Mouse (Mus musculus) embryonic fibroblast, embryonic 13.5 days (primary cell): ENCODE data around the gene Ank3. TPM values are rescaled to one million over a fixed set of nuclear protein-coding genes. Genes with fewer than 3 reads are reported as not detected.

Experiments
- H3K27ac ChIP-seq: 2 replicates; pipeline ENCODE4 v1.5.1; 2012; ENCODE audit warnings: low read length, control low read depth, inconsistent platforms; ENCODE audit not compliant: insufficient read depth
- H3K4me1 ChIP-seq: 2 replicates; pipeline ENCODE4 v1.6.1; 2011; ENCODE audit warnings: low read length; ENCODE audit not compliant: control insufficient read depth, insufficient read depth
- H3K4me3 ChIP-seq: 2 replicates; pipeline ENCODE4 v1.5.1; 2011; ENCODE audit warnings: mild to moderate bottlenecking, control low read depth, low read length; ENCODE audit not compliant: insufficient read depth
- CTCF ChIP-seq: IDR thresholded peaks from 2 replicates; pipeline ENCODE4 v1.5.1; 2011; ENCODE audit warnings: mild to moderate bottlenecking, control low read depth, low read length, moderate library complexity, borderline replicate concordance; ENCODE audit not compliant: insufficient read depth
- POLR2A ChIP-seq: IDR thresholded peaks from 2 replicates; pipeline ENCODE4 v1.6.1; 2011; ENCODE audit warnings: low read depth, mild to moderate bottlenecking, control low read depth, low read length, moderate library complexity
- polyA plus RNA-seq: library from polyadenylated mRNA; stranded (reverse); fragments of >200 nt; gene quantifications from 2 replicates; pipeline ENCODE4 v1.2.4, GENCODE M21; 2011; ENCODE audit warnings: low read depth; ENCODE audit not compliant: missing spikeins, insufficient read length

The Ank3 gene
- polyA plus RNA-seq, 1 experiment, result 21.6 TPM

DNA sequence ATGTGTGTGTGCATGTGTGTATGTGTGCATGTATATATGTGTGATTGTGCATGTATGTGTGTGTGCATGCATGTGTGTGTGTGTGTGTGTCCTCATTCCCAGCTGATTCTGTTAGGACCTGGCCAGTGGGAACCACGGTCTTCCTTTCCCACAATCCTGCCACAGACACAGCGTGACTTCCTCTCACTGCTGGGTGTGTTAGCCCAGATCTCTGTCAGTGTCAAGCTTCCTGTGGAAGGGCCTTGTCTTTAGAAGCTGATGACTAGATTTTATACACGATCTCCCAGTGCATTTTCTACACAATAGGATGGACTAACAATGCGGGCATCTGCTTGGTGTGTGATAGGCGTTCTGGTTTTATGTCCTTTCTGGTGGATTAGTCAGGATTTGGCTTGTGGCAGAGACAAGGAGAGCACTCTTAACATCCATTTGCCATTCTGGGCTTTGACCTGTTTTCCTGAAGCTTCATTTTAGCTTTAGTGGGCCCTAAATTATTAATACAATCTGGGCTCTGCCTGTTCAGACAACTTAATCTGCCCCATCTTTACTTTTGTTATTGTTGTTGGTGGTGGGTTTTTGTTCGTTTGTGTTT is 322.4 kb downstream of the Ank3 start:
- Histone ChIP-seq H3K4me1 (0 out of 2 replicates have a peak, but pooled peaks cover 6% of the 10 kb centered on the region), H3K4me3 (no peak overlapping the region), H3K27ac (no peak overlapping the region)
- TF ChIP-seq POLR2A, result no peak
- no peak for TF ChIP-seq CTCF

DNA sequence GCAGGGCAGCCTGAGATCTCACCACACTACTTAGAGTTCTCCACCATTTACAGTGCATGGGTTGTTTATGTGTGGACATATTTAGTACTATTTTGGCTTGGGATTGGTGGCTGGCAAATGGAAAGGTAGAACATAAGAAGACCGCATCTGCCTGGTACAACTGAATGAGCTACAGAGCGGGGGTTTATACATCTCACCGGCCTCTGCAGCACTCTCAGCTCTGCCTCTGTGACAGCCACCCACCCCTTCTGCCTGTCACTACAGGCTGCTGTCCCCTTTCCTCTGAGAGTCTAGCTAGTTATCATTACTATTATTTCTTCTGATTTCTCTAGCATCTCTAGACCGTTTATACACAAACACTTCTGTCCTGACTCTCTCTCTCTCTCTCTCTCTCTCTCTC is 325.6 kb downstream of the Ank3 start:
- TF ChIP-seq POLR2A (no peak), CTCF (no peak)
- no peak overlapping the region for H3K27ac ChIP-seq
- no peak overlapping the region for H3K4me3 ChIP-seq
- H3K4me1 ChIP-seq, result 0 out of 2 replicates have a peak, but pooled peaks cover 2% of the 10 kb centered on the region

DNA sequence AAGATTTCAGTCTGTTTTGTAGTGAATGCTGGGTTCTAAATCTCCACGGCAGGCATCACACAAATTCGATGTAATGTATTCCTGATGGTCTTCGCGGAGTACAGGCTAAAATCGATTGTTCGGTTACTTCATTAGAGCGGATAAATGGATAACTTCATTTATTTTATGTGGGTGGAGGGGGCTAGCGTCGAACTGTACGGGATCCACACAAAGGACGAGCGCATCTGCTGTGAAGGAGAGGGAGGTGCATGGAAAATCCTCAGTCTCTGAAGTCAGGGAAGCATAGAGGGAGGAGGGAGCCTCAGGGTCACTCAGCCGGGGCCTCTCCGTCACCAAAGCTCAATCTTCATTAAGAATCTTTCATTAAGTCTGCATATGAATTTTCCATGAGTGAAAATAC is 326.5 kb downstream of the Ank3 start:
- TF ChIP-seq CTCF (no peak), POLR2A (no peak)
- Histone ChIP-seq H3K27ac (no peak overlapping the region), H3K4me3 (no peak overlapping the region), H3K4me1 (0 out of 2 replicates have a peak, but pooled peaks cover under 1% of the 10 kb centered on the region)

DNA sequence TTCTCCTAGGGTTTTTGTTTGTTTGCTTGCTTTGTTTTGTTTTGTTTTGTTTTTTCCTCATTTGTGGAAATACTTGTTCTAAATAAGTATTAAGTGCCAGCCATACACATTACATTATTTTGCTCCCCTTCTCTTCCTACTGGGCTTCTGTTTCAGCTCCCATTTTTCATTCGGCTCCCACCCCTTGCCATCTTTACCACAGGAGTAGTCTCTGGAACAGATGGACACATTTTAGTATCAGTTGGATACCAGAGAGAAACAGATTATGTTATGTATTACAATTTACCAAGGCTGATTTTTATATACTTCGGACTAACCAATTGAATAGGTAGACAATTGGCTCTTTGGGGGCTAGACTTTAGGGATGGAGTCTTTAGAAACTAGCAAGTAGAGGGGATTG is 327.7 kb downstream of the Ank3 start:
- TF ChIP-seq CTCF, result no peak
- no peak for TF ChIP-seq POLR2A
- no peak overlapping the region for H3K27ac ChIP-seq
- no peak overlapping the region for H3K4me3 ChIP-seq
- H3K4me1 ChIP-seq, result no peaks in the 10 kb centered on the region

DNA sequence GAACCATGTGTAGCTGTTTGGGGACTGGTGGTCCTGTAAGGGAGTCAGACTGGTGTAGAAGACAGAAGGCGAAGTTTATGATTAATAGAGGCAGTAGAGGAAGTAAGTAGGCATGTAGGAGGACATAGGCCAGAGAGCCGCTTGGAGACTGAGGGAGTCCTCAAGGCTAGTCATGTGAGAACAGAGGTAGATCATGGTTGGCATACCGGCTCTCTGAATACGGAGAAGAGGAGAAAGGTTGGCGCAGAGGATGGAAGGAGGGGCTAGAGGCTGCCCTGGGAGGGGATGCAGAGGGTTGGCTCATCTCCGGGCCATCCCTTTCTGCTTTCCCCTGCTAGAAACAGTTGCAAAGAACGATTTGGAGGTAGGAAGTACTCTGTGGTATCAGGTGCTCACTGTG is 328.2 kb downstream of the Ank3 start:
- TF ChIP-seq CTCF (no peak), POLR2A (no peak)
- Histone ChIP-seq H3K4me1 (no peaks in the 10 kb centered on the region), H3K4me3 (no peak overlapping the region), H3K27ac (no peak overlapping the region)

DNA sequence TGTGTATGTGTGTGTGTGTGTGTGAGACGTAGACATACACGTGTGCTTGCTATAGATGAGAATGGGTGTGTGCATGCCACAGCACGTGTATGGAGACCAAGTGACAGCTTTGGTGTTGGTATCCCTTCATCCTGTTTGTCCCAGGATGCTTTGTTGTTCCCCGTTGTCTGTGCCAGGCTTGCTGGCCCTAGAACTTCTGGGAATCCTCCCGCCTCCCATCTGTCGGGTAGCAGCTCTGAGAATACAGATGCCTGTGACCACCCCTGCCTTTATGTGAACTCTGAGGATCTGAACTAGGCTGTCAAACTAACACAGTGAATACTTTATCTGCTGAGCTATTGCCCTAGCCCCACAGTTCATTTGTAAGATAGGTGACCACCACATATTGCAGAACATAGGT is 330.3 kb downstream of the Ank3 start:
- no peak for TF ChIP-seq POLR2A
- TF ChIP-seq CTCF, result no peak
- Histone ChIP-seq H3K27ac (no peak overlapping the region), H3K4me3 (no peak overlapping the region)

DNA sequence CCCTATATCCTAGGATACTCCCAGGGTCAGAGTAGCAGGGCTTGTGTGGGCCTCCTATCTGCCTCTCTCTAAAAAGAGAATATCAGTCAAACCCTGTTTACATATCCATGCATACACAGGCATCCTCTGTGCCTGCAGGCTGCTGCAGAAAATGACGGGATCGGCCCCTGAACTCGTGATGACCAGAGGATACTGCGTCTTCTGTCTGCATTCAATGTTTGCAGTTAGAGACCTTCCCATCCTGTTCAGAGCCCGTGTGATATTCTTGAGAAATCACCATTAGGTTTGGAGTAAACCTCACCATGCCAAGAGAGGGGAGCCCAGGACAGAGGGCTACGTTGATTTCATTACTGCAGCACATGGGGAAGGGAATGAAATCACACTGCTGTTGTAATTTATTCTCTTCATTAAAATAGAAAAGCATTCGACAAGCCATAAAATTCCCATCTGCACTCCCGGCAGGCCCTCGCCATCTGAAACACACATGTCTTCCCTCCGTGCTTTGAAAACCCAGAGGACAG is 331.8 kb downstream of the Ank3 start:
- no peaks in the 10 kb centered on the region for H3K4me1 ChIP-seq
- no peak overlapping the region for H3K27ac ChIP-seq
- H3K4me3 ChIP-seq, result no peak overlapping the region
- TF ChIP-seq CTCF, result no peak
- TF ChIP-seq POLR2A, result no peak

More for the DNA sequence above, 330.3 kb downstream of the Ank3 start:
- no peaks in the 10 kb centered on the region for H3K4me1 ChIP-seq

DNA sequence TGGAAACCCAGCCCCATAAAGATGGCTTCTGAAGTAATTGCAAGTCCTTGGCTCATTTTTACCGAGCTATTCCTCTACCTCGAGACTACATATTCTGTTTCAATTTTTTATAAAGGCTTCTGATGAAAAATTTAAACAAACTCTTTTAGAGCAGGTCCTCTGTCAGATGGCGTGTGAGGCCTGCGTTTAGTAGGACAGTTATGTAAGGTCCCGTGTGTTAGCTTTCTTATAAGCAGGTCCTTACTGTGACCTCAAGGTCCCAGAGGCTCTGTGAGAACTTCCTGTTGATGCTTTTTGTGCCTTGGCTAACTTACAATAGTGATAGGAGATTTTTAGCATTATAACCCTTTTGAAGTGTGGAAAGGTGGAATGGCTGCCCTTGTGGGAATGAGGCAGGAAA is 332.8 kb downstream of the Ank3 start:
- Histone ChIP-seq H3K4me3 (no peak overlapping the region), H3K27ac (no peak overlapping the region), H3K4me1 (no peaks in the 10 kb centered on the region)
- TF ChIP-seq POLR2A (no peak), CTCF (no peak)

DNA sequence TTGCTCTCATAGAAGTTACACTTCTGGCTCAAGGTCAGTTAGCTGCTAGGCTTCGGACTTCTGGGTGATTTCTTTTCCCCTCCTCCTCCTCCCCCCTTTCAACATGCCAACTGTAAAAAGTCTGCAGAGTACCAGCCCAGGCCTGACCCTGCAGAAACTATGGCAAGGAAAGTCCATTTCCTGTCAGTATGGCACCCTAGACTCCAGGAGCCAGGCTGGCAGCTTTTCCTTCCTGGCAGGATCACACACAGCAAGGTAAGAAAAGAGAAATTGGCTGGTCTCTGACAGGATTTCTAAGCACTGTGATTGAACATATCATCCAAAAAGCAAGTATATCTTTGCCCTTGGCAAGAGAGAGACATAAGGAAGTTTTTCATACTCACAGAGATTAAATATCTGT is 333.3 kb downstream of the Ank3 start:
- Histone ChIP-seq H3K4me3 (no peak overlapping the region), H3K4me1 (no peaks in the 10 kb centered on the region), H3K27ac (no peak overlapping the region)
- TF ChIP-seq CTCF (no peak), POLR2A (no peak)

DNA sequence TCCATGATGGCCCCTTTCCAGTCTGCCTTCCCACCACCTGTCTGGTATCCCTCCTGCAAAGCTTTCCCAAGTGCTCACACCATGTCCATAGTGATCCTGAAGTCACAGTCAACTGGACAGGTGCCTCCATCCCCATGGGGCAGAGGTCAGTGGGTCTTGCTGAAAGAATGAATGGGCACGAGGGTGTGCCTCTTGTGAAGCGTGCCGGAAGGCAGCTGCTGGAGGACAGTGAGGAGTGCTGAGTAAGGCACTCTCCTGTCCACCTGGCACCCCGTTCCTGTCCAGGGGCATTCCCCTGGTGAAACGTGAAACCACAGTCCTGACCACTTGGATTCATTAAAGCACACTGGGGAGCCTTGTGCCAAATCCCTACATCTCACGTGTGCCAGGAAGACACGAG is 337.7 kb downstream of the Ank3 start:
- H3K4me1 ChIP-seq, result peaks cover 4% of the 10 kb centered on the region; the same call in 1 of the 2 replicates
- H3K27ac ChIP-seq, result no peak overlapping the region
- H3K4me3 ChIP-seq, result no peak overlapping the region
- TF ChIP-seq CTCF (no peak), POLR2A (no peak)
